Mouse (Mus musculus) heart, adult 2 months (tissue): ENCODE data around the gene Iqsec1.

Experiments
- CTCF ChIP-seq: fragments of 200-600 bp; IDR thresholded peaks from 2 replicates; pipeline ENCODE4 v1.8.1; 2022; ENCODE audit warnings: antibody characterized with exemption, mild to moderate bottlenecking, moderate library complexity
- EP300 ChIP-seq: fragments of 200-500 bp; IDR thresholded peaks from 2 replicates; pipeline ENCODE4 v1.6.1; 2011; ENCODE audit warnings: low read depth, low read length, control low read depth; ENCODE audit not compliant: insufficient read depth
- POLR2A ChIP-seq: fragments of 200-500 bp; IDR thresholded peaks from 2 replicates; pipeline ENCODE4 v1.6.1; 2011; ENCODE audit warnings: mild to moderate bottlenecking, low read depth, low read length, control low read depth; ENCODE audit not compliant: insufficient read depth

GRCm38 (mm10) chr6:90619936-90620335 lies 368.5 kb downstream of the Iqsec1 start:
- peak; percentile 26 for TF ChIP-seq CTCF
- TF ChIP-seq POLR2A = no peak
- TF ChIP-seq EP300 = no peak
